Mouse (Mus musculus) gastrocnemius, adult 2 months (tissue): ENCODE results near the gene Ssna1. TPM values are rescaled to one million over a fixed set of nuclear protein-coding genes. Genes with fewer than 3 reads are reported as not detected.

Experiments
- DNase-seq: peaks from one replicate; pipeline ENCODE4 v3.0.0; 2022
- H3K27ac ChIP-seq: fragments of 200-600 bp; 2 replicates; pipeline ENCODE4 v1.8.1; 2022; ENCODE audit warnings: mild to moderate bottlenecking
- H3K4me3 ChIP-seq: fragments of 200-600 bp; 2 replicates; pipeline ENCODE4 v1.8.1; 2022; ENCODE audit warnings: mild to moderate bottlenecking, moderate library complexity
- CTCF ChIP-seq: fragments of 200-600 bp; IDR thresholded peaks from 2 replicates; pipeline ENCODE4 v1.8.1; 2022; ENCODE audit warnings: antibody characterized with exemption, mild to moderate bottlenecking, moderate library complexity
- intact Hi-C: fragments of 180-260 bp; cut with DNase I; formaldehyde crosslinking; loops from one replicate; pipeline ENCODE4 v1.15.1; 2025
- total RNA-seq, 2 experiments: library from RNA; stranded (reverse); gene quantifications; 2 replicates each; pipeline ENCODE4 v1.2.3; 2021

Gene Ssna1
- total RNA-seq, 2 experiments from 2014 or later, result 28.0 to 35.5 TPM

DNA sequence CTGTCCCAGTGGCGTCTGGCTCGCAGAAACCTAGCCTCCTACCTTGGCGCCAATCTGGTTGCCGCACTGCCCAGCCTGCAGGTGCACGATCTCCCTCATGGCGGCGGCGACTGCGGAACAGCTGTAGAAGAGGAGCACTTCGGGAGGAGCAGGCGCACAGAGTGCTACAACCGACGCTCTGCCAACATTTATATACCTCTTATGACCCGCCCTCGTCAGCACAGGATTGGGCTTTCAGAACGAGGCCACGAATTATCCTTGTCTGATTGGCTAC, 47.8 kb downstream of the Ssna1 start, which contains the start of gene Tubb4b:
Gene Tubb4b (minus strand): TSS at position 211 of the 274 bp plus-strand sequence.
- intact Hi-C loops, result no loop called here
- peak; percentile 37; the same call in 1 of the 2 replicates for TF ChIP-seq CTCF
- DNase-seq, result no peak
- Histone ChIP-seq H3K27ac (peak within 1 kb of the TSS; percentile 98), H3K4me3 (peak within 1 kb of the TSS; percentile 93)

DNA sequence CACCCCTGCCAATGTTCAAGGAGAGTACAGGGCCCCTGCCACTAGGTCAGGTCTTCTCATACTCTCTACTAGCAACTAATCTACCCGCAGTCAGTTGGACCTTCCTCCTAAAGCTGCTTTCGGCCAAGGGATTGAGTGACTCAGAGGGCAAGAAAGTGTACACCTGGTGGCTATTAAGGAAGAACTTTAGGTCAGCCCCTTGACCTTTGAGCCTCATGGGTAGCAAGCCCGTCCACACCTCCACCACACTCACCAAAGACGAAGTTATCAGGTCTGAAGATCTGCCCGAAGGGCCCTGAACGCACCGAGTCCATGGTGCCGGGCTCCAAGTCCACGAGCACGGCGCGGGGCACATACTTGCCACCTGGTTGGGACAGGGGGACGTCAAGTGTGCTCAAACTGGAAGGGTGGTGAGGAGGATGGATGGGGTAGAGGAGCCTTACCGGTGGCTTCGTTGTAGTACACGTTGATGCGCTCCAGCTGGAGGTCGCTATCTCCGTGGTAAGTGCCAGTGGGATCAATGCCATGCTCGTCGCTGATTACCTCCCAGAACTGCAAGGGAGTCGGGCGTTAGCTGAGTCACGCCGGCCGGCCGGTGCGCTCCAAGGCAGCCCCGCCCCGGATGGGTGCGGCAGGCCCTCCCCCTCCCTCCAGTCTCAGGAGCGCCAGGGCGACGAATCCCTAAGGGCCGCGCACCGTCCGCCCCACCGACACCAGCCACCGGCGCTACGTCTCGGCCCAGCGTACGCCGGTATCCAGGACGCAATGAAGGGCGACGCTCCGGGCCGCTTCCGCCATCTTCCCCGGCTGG, 48.4 kb downstream of the Ssna1 start:
- H3K27ac ChIP-seq, result peak overlapping the region; percentile 97
- H3K4me3 ChIP-seq, result peak overlapping the region; percentile 93
- DNase-seq, result peak; percentile 94
- intact Hi-C loops, result no loop called here
- no peak for TF ChIP-seq CTCF

DNA sequence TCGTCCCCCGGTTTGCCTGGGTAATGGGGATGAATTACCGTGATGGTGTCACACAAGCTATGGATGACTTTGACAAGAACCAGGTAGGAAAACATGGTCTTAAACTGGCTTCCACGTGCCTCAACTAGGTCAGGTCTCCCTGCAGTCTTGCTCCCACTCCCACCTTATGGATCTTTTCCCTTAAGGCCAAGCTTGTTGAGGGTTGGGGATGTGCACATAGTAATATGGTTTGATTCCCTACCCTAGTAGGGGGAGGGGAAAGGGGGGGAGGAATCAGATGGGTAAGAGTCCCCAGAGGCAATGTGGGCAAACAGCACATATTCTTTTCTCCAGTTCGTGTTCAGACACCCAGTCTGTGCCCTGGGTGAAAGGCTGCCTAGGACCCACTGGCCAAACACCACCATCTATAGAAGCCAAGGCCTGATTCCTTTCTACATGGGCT, 50.9 kb downstream of the Ssna1 start:
- DNase-seq, result no peak
- H3K27ac ChIP-seq, result peak overlapping the region; percentile 41; the same call in 1 of the 2 replicates
- no peak for TF ChIP-seq CTCF
- H3K4me3 ChIP-seq, result peak overlapping the region; percentile 51
- intact Hi-C loops, result no loop called here

Other genes with a start within 250 kb of the Ssna1 start
- gene Nsmf, start 218.1 kb downstream of the Ssna1 start, total RNA-seq, result 10 to 100 TPM in 1 of 2 experiments, 1 to 10 TPM in 1; 6.9 to 15.0 TPM
- not detected for gene Entpd8, start 192.1 kb downstream of the Ssna1 start, total RNA-seq
- gene Noxa1, start 177.3 kb downstream of the Ssna1 start, total RNA-seq, result not detected
- gene Nrarp, start 91.7 kb downstream of the Ssna1 start, total RNA-seq, result 1 to 10 TPM; 4.0 to 5.2 TPM
- gene Tor4a, start 75.6 kb downstream of the Ssna1 start, total RNA-seq, result 1 to 10 TPM in 1 of 2 experiments, under 1 TPM in 1; 0.59 to 1.0 TPM
- gene Nelfb, start 60.9 kb downstream of the Ssna1 start, total RNA-seq, result 10 to 100 TPM; 22.3 to 23.1 TPM
- not detected for gene Stpg3, start 57.8 kb downstream of the Ssna1 start, total RNA-seq
- not detected for gene Fam166a, start 53.7 kb downstream of the Ssna1 start, total RNA-seq
- 100 to 1,000 TPM; 185 to 269 TPM for gene Tubb4b, start 47.7 kb downstream of the Ssna1 start, total RNA-seq
- gene Slc34a3, start 38.1 kb downstream of the Ssna1 start, total RNA-seq, result not detected
- not detected for gene Rnf224, start 35.7 kb downstream of the Ssna1 start, total RNA-seq
- gene Rnf208, start 30.2 kb downstream of the Ssna1 start, total RNA-seq, result under 1 TPM; 0.39 to 0.56 TPM
- gene Cysrt1, start 30.0 kb downstream of the Ssna1 start, total RNA-seq, result not detected
- gene AL732309.1, start 25.6 kb downstream of the Ssna1 start, total RNA-seq, result 1 to 10 TPM in 1 of 2 experiments, under 1 TPM in 1; 0.86 to 1.2 TPM
- 10 to 100 TPM; 11.4 to 12.6 TPM for gene Tmem203, start 17.0 kb downstream of the Ssna1 start, total RNA-seq
- 1 to 10 TPM; 3.1 to 3.5 TPM for gene Tprn, start 9.8 kb downstream of the Ssna1 start, total RNA-seq
- gene Anapc2, start within 50 bp of the Ssna1 start, total RNA-seq, result 10 to 100 TPM; 29.7 to 32.3 TPM
- not detected for gene Tmem210, start 15.7 kb upstream of the Ssna1 start, total RNA-seq
- not detected for gene Lrrc26, start 17.5 kb upstream of the Ssna1 start, total RNA-seq
- not detected for gene Grin1, start 46.7 kb upstream of the Ssna1 start, total RNA-seq
- 10 to 100 TPM; 12.9 to 16.0 TPM for gene Man1b1, start 59.9 kb upstream of the Ssna1 start, total RNA-seq
- gene Dpp7, start 83.9 kb upstream of the Ssna1 start, total RNA-seq, result 10 to 100 TPM; 14.0 to 16.5 TPM
- 1 to 10 TPM; 4.3 to 5.4 TPM for gene Uap1l1, start 93.2 kb upstream of the Ssna1 start, total RNA-seq
- gene Sapcd2, start 99.9 kb upstream of the Ssna1 start, total RNA-seq, result not detected
- gene Entpd2, start 123.4 kb upstream of the Ssna1 start, total RNA-seq, result 1 to 10 TPM; 6.5 to 8.8 TPM
- gene Npdc1, start 126.9 kb upstream of the Ssna1 start, total RNA-seq, result 10 to 100 TPM; 14.9 to 16.9 TPM
- gene Fut7, start 150.8 kb upstream of the Ssna1 start, total RNA-seq, result not detected
- gene Abca2, start 156.3 kb upstream of the Ssna1 start, total RNA-seq, result 10 to 100 TPM; 15.1 to 15.3 TPM
- 1 to 10 TPM in 1 of 2 experiments, under 1 TPM in 1; 0.31 to 1.1 TPM for gene Clic3, start 184.4 kb upstream of the Ssna1 start, total RNA-seq
- gene Paxx, start 188.7 kb upstream of the Ssna1 start, total RNA-seq, result 10 to 100 TPM; 13.6 to 14.4 TPM
- not detected for gene Ptgds, start 197.6 kb upstream of the Ssna1 start, total RNA-seq
- gene Lcn12, start 221.5 kb upstream of the Ssna1 start, total RNA-seq, result not detected
- gene Fbxw5, start 228.3 kb upstream of the Ssna1 start, total RNA-seq, result 10 to 100 TPM; 76.9 to 88.4 TPM
- 1 to 10 TPM; 1.1 to 1.6 TPM for gene C8g, start 229.3 kb upstream of the Ssna1 start, total RNA-seq